Mouse (Mus musculus): Measurements from ENCODE around the gene 2200002D01Rik. TPM values are rescaled to one million over a fixed set of nuclear protein-coding genes. Genes with fewer than 3 reads are reported as not detected.

Gene 2200002D01Rik
- total RNA-seq, 2 experiments from 2014 or later: 0.72 to 1.3 TPM

Other genes starting within 250 kb of the 2200002D01Rik start
- 100 to 1,000 TPM; 715 to 728 TPM for gene Ryr1, start 123.3 kb downstream of the 2200002D01Rik start, total RNA-seq (2021)
- 1 to 10 TPM in 1 of 2 experiments, under 1 TPM in 1; 0.86 to 1.4 TPM for gene Rasgrp4, start 113.6 kb downstream of the 2200002D01Rik start, total RNA-seq (2021)
- 10 to 100 TPM; 11.7 to 12.5 TPM for gene Fam98c, start 92.2 kb downstream of the 2200002D01Rik start, total RNA-seq (2021)
- gene Ggn, start 78.3 kb downstream of the 2200002D01Rik start, total RNA-seq (2021): under 1 TPM; 0.32 to 0.35 TPM
- 1 to 10 TPM; 1.9 to 2.4 TPM for gene Spred3, start 78.1 kb downstream of the 2200002D01Rik start, total RNA-seq (2021)
- gene Psmd8, start 67.8 kb downstream of the 2200002D01Rik start, total RNA-seq (2021): 100 to 1,000 TPM; 184 to 185 TPM
- under 1 TPM; 0.16 to 0.56 TPM for gene Catsperg1, start 34.4 kb downstream of the 2200002D01Rik start, total RNA-seq (2021)
- gene Kcnk6, start 16.0 kb downstream of the 2200002D01Rik start, total RNA-seq (2021): 1 to 10 TPM; 2.9 to 5.0 TPM
- gene Yif1b, start 10.1 kb downstream of the 2200002D01Rik start, total RNA-seq (2021): 10 to 100 TPM; 48.8 to 50.6 TPM
- gene Spint2, start 33.4 kb upstream of the 2200002D01Rik start, total RNA-seq (2021): 1 to 10 TPM; 6.6 to 8.2 TPM
- 10 to 100 TPM; 11.8 to 13.3 TPM for gene Ppp1r14a, start 40.8 kb upstream of the 2200002D01Rik start, total RNA-seq (2021)
- 1 to 10 TPM; 3.4 to 3.8 TPM for gene Dpf1, start 55.5 kb upstream of the 2200002D01Rik start, total RNA-seq (2021)

Data from gastrocnemius, postnatal 10 days (tissue).